ENCODE assay signal across 7 mouse cellular contexts in genomic region chr2:180042256-180042857, GRCm38 (mm10). TPM values are rescaled to one million over a fixed set of nuclear protein-coding genes. Genes with fewer than 3 reads are reported as not detected.
A peak's percentile ranks its signal among the peaks of the same experiment; 100 is the strongest.
DNase-seq lines count a peak whose midpoint lies in the region; ATAC-seq and TF ChIP-seq lines count a peak whose summit lies in the region.

Gene Psma7 (minus strand): TSS chr2:180042433.
Gene Ss18l1 (plus strand): TSS chr2:180042509.

- peak within 1 kb of the TSS; percentile 91 for H3K4me3 ChIP-seq in embryonic facial prominence, embryonic 10.5 days
- H3K4me3 ChIP-seq in limb, embryonic 11.5 days (ENCODE audit: low read depth, low read length) = peak within 1 kb of the TSS; percentile 94
- peak within 1 kb of the TSS; percentile 97 for H3K4me3 ChIP-seq in midbrain, embryonic 13.5 days (replicated peaks)
- peak within 1 kb of the TSS; percentile 77 for H3K4me3 ChIP-seq in small intestine, adult 2 months (ENCODE audit: low read depth, low read length)

- peaks cover 46% of the 10 kb centered on the region for H3K36me3 ChIP-seq in embryonic facial prominence, embryonic 10.5 days (replicated peaks)
- peaks cover 13% of the 10 kb centered on the region for H3K36me3 ChIP-seq in limb, embryonic 11.5 days (ENCODE audit: control insufficient read depth, insufficient read depth, low read length)
- peaks cover 29% of the 10 kb centered on the region for H3K36me3 ChIP-seq in midbrain, embryonic 13.5 days
- H3K36me3 ChIP-seq in small intestine, adult 2 months (ENCODE audit: control insufficient read depth, insufficient read depth, low read length) = peaks cover 14% of the 10 kb centered on the region

- WGBS in embryonic facial prominence, embryonic 10.5 days = under 1% methylated on average over 78 of the region's 78 CpGs
- under 1% methylated on average over 73 of the region's 78 CpGs for WGBS in limb, embryonic 11.5 days
- WGBS in midbrain, embryonic 13.5 days = under 1% methylated on average over 76 of the region's 78 CpGs
- WGBS in small intestine, adult 2 months = under 1% methylated on average over 75 of the region's 78 CpGs

- no peak for TF ChIP-seq CTCF in small intestine, adult 2 months (IDR thresholded peaks at IDR 0.05; ENCODE audit: extremely low read depth, insufficient read length, insufficient replicate concordance, low read depth, low read length)

- H3K27me3 ChIP-seq in embryonic facial prominence, embryonic 10.5 days (replicated peaks; ENCODE audit: low read depth, poor library complexity, severe bottlenecking) = 0 out of 2 replicates have a peak, but pooled peaks cover 8% of the 10 kb centered on the region
- H3K27me3 ChIP-seq in limb, embryonic 11.5 days (ENCODE audit: control insufficient read depth, insufficient read depth, low read length) = no peaks in the 10 kb centered on the region
- no peaks in the 10 kb centered on the region for H3K27me3 ChIP-seq in midbrain, embryonic 13.5 days
- no peaks in the 10 kb centered on the region for H3K27me3 ChIP-seq in small intestine, adult 2 months (ENCODE audit: control insufficient read depth, insufficient read depth, low read length)

- H3K27ac ChIP-seq in embryonic facial prominence, embryonic 10.5 days (replicated peaks) = peak within 1 kb of the TSS; percentile 98
- H3K27ac ChIP-seq in limb, embryonic 11.5 days (replicated peaks; ENCODE audit: low read depth, low read length) = peak within 1 kb of the TSS; percentile 70
- peak within 1 kb of the TSS; percentile 99 for H3K27ac ChIP-seq in midbrain, embryonic 13.5 days
- H3K27ac ChIP-seq in small intestine, adult 2 months (ENCODE audit: insufficient read depth, low read depth, low read length) = peak within 1 kb of the TSS; percentile 70

- peaks cover 39% of the 10 kb centered on the region for H3K4me1 ChIP-seq in embryonic facial prominence, embryonic 10.5 days
- H3K4me1 ChIP-seq in limb, embryonic 11.5 days (ENCODE audit: control insufficient read depth, insufficient read depth, low read length) = peaks cover 15% of the 10 kb centered on the region
- H3K4me1 ChIP-seq in midbrain, embryonic 13.5 days (replicated peaks) = peaks cover 48% of the 10 kb centered on the region
- peaks cover 8% of the 10 kb centered on the region for H3K4me1 ChIP-seq in small intestine, adult 2 months (ENCODE audit: control insufficient read depth, insufficient read depth, insufficient read length, low read length)

- peak within 1 kb of the TSS; percentile 90 for H3K9ac ChIP-seq in limb, embryonic 11.5 days (ENCODE audit: low read length)
- H3K9ac ChIP-seq in midbrain, embryonic 13.5 days (replicated peaks) = peak within 1 kb of the TSS; percentile 96

- peak; percentile 86 for TF ChIP-seq POLR2A in small intestine, adult 2 months (IDR thresholded peaks at IDR 0.05; ENCODE audit: low read depth, low read length)

- H3K4me2 ChIP-seq in limb, embryonic 11.5 days (ENCODE audit: low read depth, severe bottlenecking) = peak within 1 kb of the TSS; percentile 83
- H3K4me2 ChIP-seq in midbrain, embryonic 13.5 days (replicated peaks) = peak within 1 kb of the TSS; percentile 81

- peak; percentile 53 for ATAC-seq in granulocyte monocyte progenitor cell, adult 5-6 weeks (replicated peaks; ENCODE audit: poor library complexity, severe bottlenecking)
- peak; percentile 88 for ATAC-seq in limb, embryonic 11.5 days (ENCODE audit: insufficient number of reproducible peaks, low FRiP score, low TSS enrichment, low read depth)
- peak; percentile 96 for ATAC-seq in midbrain, embryonic 13.5 days

- H3K9me3 ChIP-seq in embryonic facial prominence, embryonic 10.5 days = no peaks in the 10 kb centered on the region
- no peaks in the 10 kb centered on the region for H3K9me3 ChIP-seq in limb, embryonic 11.5 days (ENCODE audit: control insufficient read depth, low read length)
- H3K9me3 ChIP-seq in midbrain, embryonic 13.5 days = no peaks in the 10 kb centered on the region

- peak; percentile 96 for DNase-seq in adrenal gland, postnatal 14 days
- peak; percentile 95 for DNase-seq in embryonic facial prominence, embryonic 10.5 days (ENCODE audit: low spot score)
- peak; percentile 81 for DNase-seq in kidney, adult 11 months
- DNase-seq in limb, embryonic 11.5 days (ENCODE audit: low spot score) = peak; percentile 93

RNA-seq across cellular contexts. Expression of gene Psma7, which starts in this region (rescaled TPM):
- 225 and 229 TPM in 2 replicates for total RNA-seq in adrenal gland, postnatal 14 days (2021)
- polyA plus RNA-seq in embryonic facial prominence, embryonic 10.5 days (2016; fragmentation: Nextera tagmentation; extraction: Ambion mirVana) = 909 and 921 TPM in 2 replicates
- total RNA-seq in granulocyte monocyte progenitor cell, adult 5-6 weeks (2014; fragmentation: Nextera tagmentation) = 385 and 398 TPM in 2 replicates
- 503 and 523 TPM in 2 replicates for total RNA-seq in granulocyte monocyte progenitor cell, adult 5-6 weeks (2017)
- polyA plus RNA-seq in limb, embryonic 11.5 days (2014; fragmentation: Nextera tagmentation; extraction: Ambion mirVana) = 776 and 792 TPM in 2 replicates
- 676 and 705 TPM in 2 replicates for polyA plus RNA-seq in midbrain, embryonic 13.5 days (2015; fragmentation: Nextera tagmentation; extraction: Ambion mirVana)
- polyA plus RNA-seq in small intestine, adult 2 months (2012; rRNA removed) = 102 and 152 TPM in 2 replicates

RNA-seq across cellular contexts. Expression of gene Ss18l1, which starts in this region (rescaled TPM):
- 7.0 and 7.5 TPM in 2 replicates for total RNA-seq in adrenal gland, postnatal 14 days (2021)
- polyA plus RNA-seq in embryonic facial prominence, embryonic 10.5 days (2016; fragmentation: Nextera tagmentation; extraction: Ambion mirVana) = 8.3 and 8.6 TPM in 2 replicates
- total RNA-seq in granulocyte monocyte progenitor cell, adult 5-6 weeks (2014; fragmentation: Nextera tagmentation) = 3.2 and 7.7 TPM in 2 replicates
- 2.4 and 3.6 TPM in 2 replicates for total RNA-seq in granulocyte monocyte progenitor cell, adult 5-6 weeks (2017)
- 5.5 and 6.0 TPM in 2 replicates for polyA plus RNA-seq in limb, embryonic 11.5 days (2014; fragmentation: Nextera tagmentation; extraction: Ambion mirVana)
- polyA plus RNA-seq in midbrain, embryonic 13.5 days (2015; fragmentation: Nextera tagmentation; extraction: Ambion mirVana) = 51.2 and 54.8 TPM in 2 replicates
- 4.0 and 7.7 TPM in 2 replicates for polyA plus RNA-seq in small intestine, adult 2 months (2012; rRNA removed)

Comparison
In these comparisons a context has a peak if more than half of its experiments do, and no peak if none do; other contexts are left out.
1. Peak in every context shown above with its lines: DNase-seq, ATAC-seq, H3K4me3 ChIP-seq and H3K27ac ChIP-seq.